Mouse (Mus musculus): Measurements from ENCODE around the gene Lca5l.
"Not testable (repeated sequence)": the region's sequence is repeated elsewhere in the genome, so short reads cannot be mapped to it uniquely, and the experiment has no call there.

The Lca5l gene

DNA sequence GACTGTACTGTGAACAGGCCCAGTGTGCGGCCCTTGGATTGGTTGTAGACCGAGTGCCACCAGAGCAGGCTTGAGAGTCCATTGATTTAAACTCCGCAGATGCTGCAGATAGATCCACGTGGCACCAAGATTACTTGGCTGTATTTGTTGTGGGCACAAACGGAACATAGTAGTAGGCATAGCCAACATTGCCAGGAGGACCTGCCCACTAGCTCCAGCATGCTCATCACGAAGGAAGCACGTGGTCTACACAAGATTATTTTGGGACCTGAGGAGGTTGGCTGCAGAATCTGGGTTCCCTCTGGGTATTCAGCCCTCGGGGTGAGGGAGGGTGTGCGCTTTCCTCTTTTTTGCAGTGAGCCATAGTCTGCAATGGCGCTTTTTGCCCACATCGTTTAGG lies 34.9 kb downstream of the Lca5l start:
- no peaks in the 10 kb centered on the region for H3K27me3 ChIP-seq (ENCODE audit: control insufficient read depth, insufficient read depth, low read length, poor library complexity, severe bottlenecking)
- DNase-seq (ENCODE audit: low read depth, low spot score) = no peak
- H3K36me3 ChIP-seq (ENCODE audit: control insufficient read depth, insufficient read depth, low read length, poor library complexity, severe bottlenecking) = no peaks in the 10 kb centered on the region

- no peak for DNase-seq (ENCODE audit: low read depth, low spot score)
Observed at GRCm38 (mm10) chr16:96156019-96156418, 36.1 kb downstream of the Lca5l start.

GRCm38 (mm10) chr16:96154476-96154875 lies 37.6 kb downstream of the Lca5l start:
- DNase-seq (ENCODE audit: low read depth, low spot score) = no peak
- Histone ChIP-seq H3K27me3 (ENCODE audit: control insufficient read depth, insufficient read depth, low read length, poor library complexity, severe bottlenecking) (no peaks in the 10 kb centered on the region), H3K36me3 (ENCODE audit: control insufficient read depth, insufficient read depth, low read length, poor library complexity, severe bottlenecking) (no peaks in the 10 kb centered on the region)

More at GRCm38 (mm10) chr16:96156019-96156418, 36.1 kb downstream of the Lca5l start:
- Histone ChIP-seq H3K36me3 (ENCODE audit: control insufficient read depth, insufficient read depth, low read length, poor library complexity, severe bottlenecking) (no peaks in the 10 kb centered on the region), H3K27me3 (ENCODE audit: control insufficient read depth, insufficient read depth, low read length, poor library complexity, severe bottlenecking) (no peaks in the 10 kb centered on the region)

- Histone ChIP-seq H3K36me3 (ENCODE audit: control insufficient read depth, insufficient read depth, low read length, poor library complexity, severe bottlenecking) (no peaks in the 10 kb centered on the region), H3K27me3 (ENCODE audit: control insufficient read depth, insufficient read depth, low read length, poor library complexity, severe bottlenecking) (no peaks in the 10 kb centered on the region)
- peak; percentile 82 for DNase-seq (ENCODE audit: low read depth, low spot score)
Observed at GRCm38 (mm10) chr16:96151551-96151950, 40.5 kb downstream of the Lca5l start.

- H3K36me3 ChIP-seq (ENCODE audit: control insufficient read depth, insufficient read depth, low read length, poor library complexity, severe bottlenecking) = no peaks in the 10 kb centered on the region
- H3K27me3 ChIP-seq (ENCODE audit: control insufficient read depth, insufficient read depth, low read length, poor library complexity, severe bottlenecking) = no peaks in the 10 kb centered on the region
- no peak for DNase-seq (ENCODE audit: low read depth, low spot score)
Observed at GRCm38 (mm10) chr16:96150995-96151394, 41.1 kb downstream of the Lca5l start.

DNA sequence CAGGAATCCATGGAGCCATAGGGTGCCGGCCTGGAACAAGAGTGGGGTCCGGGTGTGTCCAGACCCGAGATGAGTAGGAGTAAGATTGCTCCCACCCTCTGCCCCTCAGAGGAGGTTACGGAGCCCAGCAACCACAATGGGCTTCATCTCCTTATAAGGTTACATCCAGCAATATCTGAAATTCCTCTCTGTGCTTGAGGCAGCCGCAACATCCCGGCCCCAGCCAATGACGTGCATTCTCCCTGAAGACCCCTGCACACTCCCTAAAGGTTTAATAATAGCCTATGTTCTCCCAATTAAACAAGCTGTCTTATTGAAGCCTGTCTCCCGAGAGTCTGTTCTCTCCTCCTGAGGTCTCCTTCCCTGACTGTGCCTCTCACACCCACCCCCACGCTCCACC lies 42.8 kb downstream of the Lca5l start:
- no peak for DNase-seq (ENCODE audit: low read depth, low spot score)
- no peaks in the 10 kb centered on the region for H3K27me3 ChIP-seq (ENCODE audit: control insufficient read depth, insufficient read depth, low read length, poor library complexity, severe bottlenecking)
- no peaks in the 10 kb centered on the region for H3K36me3 ChIP-seq (ENCODE audit: control insufficient read depth, insufficient read depth, low read length, poor library complexity, severe bottlenecking)

GRCm38 (mm10) chr16:96148834-96149233 lies 43.2 kb downstream of the Lca5l start:
- no peaks in the 10 kb centered on the region for H3K36me3 ChIP-seq (ENCODE audit: control insufficient read depth, insufficient read depth, low read length, poor library complexity, severe bottlenecking)
- DNase-seq (ENCODE audit: low read depth, low spot score) = no peak
- no peaks in the 10 kb centered on the region for H3K27me3 ChIP-seq (ENCODE audit: control insufficient read depth, insufficient read depth, low read length, poor library complexity, severe bottlenecking)

DNA sequence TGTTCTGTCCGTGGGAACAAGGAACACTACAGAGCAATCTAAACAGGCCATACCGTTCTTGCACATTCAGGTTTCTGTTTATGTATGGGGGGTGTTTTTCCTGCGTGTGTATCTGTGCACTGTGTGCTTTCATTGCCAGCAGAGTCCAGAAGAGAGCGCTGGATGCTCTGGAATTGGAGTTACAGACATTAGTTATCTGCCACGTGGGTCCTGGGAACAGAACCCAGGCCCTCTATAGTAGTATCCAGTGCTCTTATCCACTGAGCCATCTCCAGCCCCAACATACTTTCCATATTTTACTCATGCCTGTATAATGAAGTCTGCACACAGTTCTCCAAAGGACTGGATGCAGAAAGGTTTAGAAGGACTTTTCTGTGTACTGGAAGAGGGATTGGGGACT lies 46.3 kb downstream of the Lca5l start:
- Histone ChIP-seq H3K27me3 (ENCODE audit: control insufficient read depth, insufficient read depth, low read length, poor library complexity, severe bottlenecking) (no peaks in the 10 kb centered on the region), H3K36me3 (ENCODE audit: control insufficient read depth, insufficient read depth, low read length, poor library complexity, severe bottlenecking) (no peaks in the 10 kb centered on the region)
- no peak for DNase-seq (ENCODE audit: low read depth, low spot score)

- no peaks in the 10 kb centered on the region for H3K36me3 ChIP-seq (ENCODE audit: control insufficient read depth, insufficient read depth, low read length, poor library complexity, severe bottlenecking)
- DNase-seq (ENCODE audit: low read depth, low spot score) = peak; percentile 100
- no peaks in the 10 kb centered on the region for H3K27me3 ChIP-seq (ENCODE audit: control insufficient read depth, insufficient read depth, low read length, poor library complexity, severe bottlenecking)
Observed at GRCm38 (mm10) chr16:96145110-96145800, 46.8 kb downstream of the Lca5l start, which contains the start of gene Wrb. Gene Wrb, plus strand, starts transcription at chr16:96145407.

DNA sequence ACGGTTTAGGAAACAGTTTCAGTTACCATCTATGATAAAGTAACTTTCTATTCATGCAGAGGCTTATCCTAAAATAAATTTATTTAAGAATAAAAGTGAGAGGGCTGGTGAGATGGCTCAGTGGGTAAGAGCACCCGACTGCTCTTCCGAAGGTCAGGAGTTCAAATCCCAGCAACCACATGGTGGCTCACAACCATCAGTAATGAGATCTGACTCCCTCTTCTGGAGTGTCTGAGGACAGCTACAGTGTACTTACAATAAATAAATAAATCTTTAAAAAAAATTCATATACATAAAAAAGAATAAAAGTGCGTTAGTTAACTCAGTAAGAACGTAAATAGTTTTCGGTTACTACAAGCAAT lies 47.3 kb downstream of the Lca5l start:
- H3K36me3 ChIP-seq (ENCODE audit: control insufficient read depth, insufficient read depth, low read length, poor library complexity, severe bottlenecking); H3K27me3 ChIP-seq (ENCODE audit: control insufficient read depth, insufficient read depth, low read length, poor library complexity, severe bottlenecking); DNase-seq (ENCODE audit: low read depth, low spot score): not testable (repeated sequence)

GRCm38 (mm10) chr16:96128466-96128865 lies 63.6 kb downstream of the Lca5l start:
- no peaks in the 10 kb centered on the region; the same call in none of the 2 replicates for H3K27me3 ChIP-seq (ENCODE audit: control insufficient read depth, insufficient read depth, low read length, poor library complexity, severe bottlenecking)
- peaks cover 7% of the 10 kb centered on the region for H3K36me3 ChIP-seq (ENCODE audit: control insufficient read depth, insufficient read depth, low read length, poor library complexity, severe bottlenecking)
- DNase-seq (ENCODE audit: low read depth, low spot score) = no peak

DNA sequence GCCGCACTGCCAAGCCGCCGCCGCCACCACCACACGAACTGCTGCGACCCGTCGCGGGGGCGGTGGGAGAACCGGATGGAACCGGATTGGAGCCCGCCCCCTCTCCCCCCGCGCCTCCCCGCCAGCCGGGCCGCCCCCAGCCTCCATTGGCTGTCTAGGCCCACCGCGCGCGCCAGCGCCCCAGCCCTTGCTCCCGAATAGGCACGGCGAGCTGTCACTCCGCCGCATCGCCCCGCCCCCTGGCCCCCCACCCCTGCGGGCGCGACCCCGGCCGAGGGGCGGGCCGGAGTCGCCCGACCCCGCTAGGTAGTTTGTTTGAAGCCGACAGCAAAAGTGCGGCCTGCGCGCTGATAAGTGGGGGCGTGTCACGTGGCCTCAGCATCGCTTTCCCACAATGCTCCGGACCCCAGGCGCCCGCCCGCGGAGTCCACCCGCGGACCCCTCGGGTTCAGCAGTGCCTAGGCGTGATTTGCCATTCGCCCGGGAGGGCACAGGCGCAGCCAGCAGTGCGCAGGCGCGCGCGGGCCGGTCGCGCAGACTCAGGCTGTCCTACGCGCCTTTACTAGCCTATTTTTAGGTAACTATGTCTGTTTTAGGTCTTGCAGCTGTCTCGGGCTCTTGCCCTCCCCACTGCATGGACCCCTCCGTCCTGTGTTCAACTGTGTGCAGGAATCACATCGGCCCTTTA lies 64.3 kb downstream of the Lca5l start, which contains the start of gene Hmgn1:
Gene Hmgn1 (minus strand): TSS at position 73 of the 688 bp plus-strand sequence.
- peaks cover 7% of the 10 kb centered on the region for H3K36me3 ChIP-seq (ENCODE audit: control insufficient read depth, insufficient read depth, low read length, poor library complexity, severe bottlenecking)

DNA sequence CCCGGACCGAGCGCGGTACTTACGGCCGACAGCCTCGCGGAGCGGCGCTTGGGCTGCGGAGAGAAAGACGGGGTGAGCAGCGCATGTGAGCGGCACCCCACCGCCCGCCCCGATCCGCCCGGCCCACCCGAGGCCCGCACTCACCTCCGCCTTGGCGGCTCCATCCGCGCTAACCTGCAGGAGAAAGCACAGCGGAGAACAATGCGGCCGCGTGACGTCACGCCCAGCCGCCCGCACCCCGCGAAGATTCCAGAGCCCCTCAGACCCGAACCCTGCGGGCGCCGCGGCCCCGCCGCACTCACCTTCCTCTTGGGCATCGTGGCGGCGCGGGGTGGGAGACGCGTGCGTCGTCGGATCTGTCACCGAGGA lies 64.8 kb downstream of the Lca5l start:
- peaks cover 7% of the 10 kb centered on the region for H3K36me3 ChIP-seq (ENCODE audit: control insufficient read depth, insufficient read depth, low read length, poor library complexity, severe bottlenecking)
- H3K27me3 ChIP-seq (ENCODE audit: control insufficient read depth, insufficient read depth, low read length, poor library complexity, severe bottlenecking) = no peaks in the 10 kb centered on the region; the same call in none of the 2 replicates
- no peak for DNase-seq (ENCODE audit: low read depth, low spot score)

More for the DNA sequence above, 64.3 kb downstream of the Lca5l start, which contains the start of gene Hmgn1:
- no peaks in the 10 kb centered on the region; the same call in none of the 2 replicates for H3K27me3 ChIP-seq (ENCODE audit: control insufficient read depth, insufficient read depth, low read length, poor library complexity, severe bottlenecking)
- DNase-seq (ENCODE audit: low read depth, low spot score) = peak; percentile 96

DNA sequence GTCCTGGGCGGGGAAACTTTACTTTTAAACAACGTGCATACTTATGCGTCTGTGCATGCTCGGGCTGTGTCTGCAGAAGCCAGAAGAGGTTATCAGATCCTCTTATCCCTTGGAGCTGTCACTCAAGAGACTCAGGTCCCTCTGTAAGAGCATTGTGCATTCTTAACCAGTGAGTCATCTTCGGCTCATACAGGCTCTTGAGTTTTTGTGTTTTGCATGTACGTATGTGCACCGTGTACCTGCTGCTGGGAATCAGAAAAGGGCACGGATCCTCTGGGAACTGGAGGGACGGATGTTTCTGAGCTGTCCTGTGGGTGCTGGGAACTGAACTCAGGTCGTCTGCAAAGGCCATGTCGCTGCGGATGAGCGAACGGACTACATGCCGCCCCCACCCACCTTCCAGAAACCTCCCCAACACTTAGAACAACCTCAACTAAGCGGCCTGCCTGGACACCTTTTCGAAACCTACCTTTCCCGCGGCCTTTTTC lies 65.3 kb downstream of the Lca5l start:
- peaks cover 7% of the 10 kb centered on the region for H3K36me3 ChIP-seq (ENCODE audit: control insufficient read depth, insufficient read depth, low read length, poor library complexity, severe bottlenecking)
- no peaks in the 10 kb centered on the region; the same call in none of the 2 replicates for H3K27me3 ChIP-seq (ENCODE audit: control insufficient read depth, insufficient read depth, low read length, poor library complexity, severe bottlenecking)
- peak; percentile 22 for DNase-seq (ENCODE audit: low read depth, low spot score)

DNA sequence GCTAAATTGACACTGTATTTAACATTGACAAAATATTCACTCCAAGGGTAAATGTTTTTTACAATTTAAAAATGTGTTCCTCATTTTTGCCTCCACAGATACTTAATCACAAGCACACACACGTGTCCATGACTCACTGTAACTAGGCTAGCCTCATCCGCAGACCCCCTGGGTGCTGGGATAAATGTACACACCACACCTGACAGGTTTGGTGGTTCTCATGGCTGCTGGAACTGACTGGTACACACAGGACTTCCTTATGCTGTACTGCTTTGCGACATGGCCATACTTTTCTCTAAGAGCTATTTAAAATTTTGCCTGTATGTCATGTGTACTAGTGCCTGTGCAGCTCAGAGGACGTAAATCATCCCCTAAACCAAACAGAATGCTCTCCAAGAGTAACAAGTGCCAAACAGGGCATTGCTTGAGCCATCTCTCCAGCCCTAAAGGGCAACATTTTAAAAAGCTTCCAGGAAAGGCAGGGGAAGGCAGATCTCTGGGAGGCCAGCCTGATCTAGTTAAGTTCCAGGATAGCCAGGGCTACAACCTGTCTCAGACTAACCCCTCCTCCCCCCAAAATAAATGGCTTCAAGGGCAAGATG lies 71.9 kb downstream of the Lca5l start:
- DNase-seq (ENCODE audit: low read depth, low spot score) = no peak
- Histone ChIP-seq H3K27me3 (ENCODE audit: control insufficient read depth, insufficient read depth, low read length, poor library complexity, severe bottlenecking) (no peaks in the 10 kb centered on the region), H3K36me3 (ENCODE audit: control insufficient read depth, insufficient read depth, low read length, poor library complexity, severe bottlenecking) (peaks cover 5% of the 10 kb centered on the region; the same call in 1 of the 2 replicates)
